Mouse (Mus musculus) granulocyte monocyte progenitor cell, adult 5-6 weeks (primary cell): ENCODE measurements around the gene Basp1. TPM values are rescaled to one million over a fixed set of nuclear protein-coding genes. Genes with fewer than 3 reads are reported as not detected.
A peak's percentile ranks its signal among the peaks of the same experiment; 100 is the strongest.

ENCODE experiments used
- ATAC-seq: replicated peaks from 2 replicates; pipeline ENCODE4 v1.8.0; 2016; ENCODE audit warnings: mild to moderate bottlenecking, moderate TSS enrichment, inconsistent platforms; ENCODE audit not compliant: poor library complexity, severe bottlenecking
- total RNA-seq, 2 experiments: library from RNA; stranded (forward) in 1 of 2; stranded (reverse) in 1 of 2; fragments of 200-712, 200-1000 nt in 1 of 2; fragments of >200 nt in 1 of 2; fragmentation: Nextera tagmentation in 1 of 2; gene quantifications; 2 replicates each; pipeline ENCODE4 v1.2.3; 2014 to 2017

Basp1 gene
- total RNA-seq, 2 experiments from 2014 or later = 0.39 to 5.2 TPM

- 0 out of 2 replicates have a peak, but pooled peaks have one; percentile 18 for ATAC-seq
Observed at GRCm38 (mm10) chr15:25365503-25365902, 48.1 kb downstream of the Basp1 start.

- no peak for ATAC-seq
Observed at GRCm38 (mm10) chr15:25364819-25365463, 48.6 kb downstream of the Basp1 start.

GRCm38 (mm10) chr15:25364160-25364818 is 49.3 kb downstream of the Basp1 start:
- ATAC-seq = peak; percentile 41

GRCm38 (mm10) chr15:25363636-25364035 is 49.9 kb downstream of the Basp1 start:
- peak; percentile 15; the same call in 1 of the 2 replicates for ATAC-seq

- no peak for ATAC-seq
Observed at GRCm38 (mm10) chr15:25360825-25361224, 52.7 kb downstream of the Basp1 start.

- ATAC-seq = no peak
Observed at GRCm38 (mm10) chr15:25358680-25359097, 54.9 kb downstream of the Basp1 start.

- peak; percentile 64 for ATAC-seq
Observed at GRCm38 (mm10) chr15:25355339-25355738, 58.2 kb downstream of the Basp1 start.

- peak; percentile 97 for ATAC-seq
Observed at GRCm38 (mm10) chr15:25354738-25355137, 58.8 kb downstream of the Basp1 start.

- ATAC-seq = no peak
Observed at GRCm38 (mm10) chr15:25353498-25353897, 60.1 kb downstream of the Basp1 start.

- no peak for ATAC-seq
Observed at GRCm38 (mm10) chr15:25343263-25343662, 70.3 kb downstream of the Basp1 start.

- no peak for ATAC-seq
Observed at GRCm38 (mm10) chr15:25335277-25335676, 78.3 kb downstream of the Basp1 start.

GRCm38 (mm10) chr15:25331877-25332445 is 81.6 kb downstream of the Basp1 start:
- ATAC-seq = no peak

- no peak for ATAC-seq
Observed at GRCm38 (mm10) chr15:25330946-25331345, 82.6 kb downstream of the Basp1 start.

GRCm38 (mm10) chr15:25322601-25323000 is 91.0 kb downstream of the Basp1 start:
- ATAC-seq = no peak

GRCm38 (mm10) chr15:25322111-25322510 is 91.5 kb downstream of the Basp1 start:
- peak; percentile 78 for ATAC-seq

GRCm38 (mm10) chr15:25321636-25322035 is 91.9 kb downstream of the Basp1 start:
- peak; percentile 90 for ATAC-seq

GRCm38 (mm10) chr15:25314471-25314870 is 99.1 kb downstream of the Basp1 start:
- ATAC-seq = no peak

Other genes with a start within 250 kb of the Basp1 start
- 1.4 and 8.9 TPM in 2 replicates for gene Myo10, start 208.8 kb upstream of the Basp1 start, total RNA-seq (2014; fragmentation: Nextera tagmentation)
- 2.9 and 3.3 TPM in 2 replicates for gene Myo10, start 208.8 kb upstream of the Basp1 start, total RNA-seq (2017)